Mouse (Mus musculus): ENCODE data around the gene Gm47969. TPM values are rescaled to one million over a fixed set of nuclear protein-coding genes. Genes with fewer than 3 reads are reported as not detected.
"Not testable (repeated sequence)": the region's sequence is repeated elsewhere in the genome, so short reads cannot be mapped to it uniquely, and the experiment has no call there.

The Gm47969 gene
- polyA plus RNA-seq (2016; fragmentation: Nextera tagmentation; extraction: Ambion mirVana) = not detected in 2 replicates

DNA sequence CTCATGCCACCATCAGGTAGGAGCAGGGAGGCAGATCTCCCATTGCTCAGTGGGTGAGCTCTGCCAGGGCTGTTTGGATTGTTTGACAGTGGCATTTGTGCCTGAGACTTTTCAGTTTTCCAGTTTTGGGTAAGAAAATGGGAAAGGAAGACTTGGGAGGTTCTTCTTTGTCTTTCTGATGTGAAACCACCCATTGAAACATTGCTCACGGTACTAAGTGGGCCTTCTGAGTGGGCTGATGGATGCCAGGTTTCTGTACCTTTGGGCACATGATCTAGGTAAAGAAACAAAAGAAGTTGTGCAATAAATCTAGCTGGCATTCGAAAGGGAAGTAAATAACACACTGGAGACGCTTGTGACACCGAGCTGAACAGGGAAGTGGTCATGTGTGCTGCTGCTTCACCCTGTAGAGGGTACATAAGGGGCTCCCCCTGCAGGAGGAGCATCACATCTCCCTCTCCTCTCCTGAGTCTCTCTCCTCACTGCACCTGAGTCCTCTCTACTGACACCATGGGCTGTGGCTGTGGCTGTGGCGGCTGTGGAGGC, at the start of gene Gm47969:
TSS of gene Gm47969 (plus strand) at position 51 of the 546 bp plus-strand sequence.
- WGBS = 88% methylated on average over 5 of the region's 5 CpGs
- Histone ChIP-seq H3K9me3 (no peaks in the 10 kb centered on the region), H3K27me3 (ENCODE audit: insufficient read depth, poor library complexity, severe bottlenecking) (no peaks in the 10 kb centered on the region), H3K27ac (no peak within 1 kb of the TSS), H3K4me1 (replicated peaks) (no peaks in the 10 kb centered on the region), H3K36me3 (no peaks in the 10 kb centered on the region), H3K4me3 (no peak within 1 kb of the TSS)
- no peak for DNase-seq (ENCODE audit: low spot score)

GRCm38 (mm10) chr1:83000306-83000705, 44.4 kb upstream of the Gm47969 start, which contains the start of gene Gm47959:
Gene Gm47959 (plus strand): TSS chr1:83000548.
- WGBS = 98% methylated on average over 9 of the region's 9 CpGs
- DNase-seq (ENCODE audit: low spot score); H3K27ac ChIP-seq; H3K36me3 ChIP-seq; H3K27me3 ChIP-seq (ENCODE audit: insufficient read depth, poor library complexity, severe bottlenecking); H3K4me3 ChIP-seq; H3K9me3 ChIP-seq; H3K4me1 ChIP-seq (replicated peaks): not testable (repeated sequence)

GRCm38 (mm10) chr1:83006218-83007179, 38.2 kb upstream of the Gm47969 start:
- H3K4me1 ChIP-seq (replicated peaks) = no peaks in the 10 kb centered on the region
- H3K27me3 ChIP-seq (ENCODE audit: insufficient read depth, poor library complexity, severe bottlenecking) = no peaks in the 10 kb centered on the region
- 87% methylated on average over 8 of the region's 8 CpGs for WGBS
- no peaks in the 10 kb centered on the region for H3K36me3 ChIP-seq
- H3K9me3 ChIP-seq = no peaks in the 10 kb centered on the region
- no peak overlapping the region for H3K4me3 ChIP-seq
- no peak for DNase-seq (ENCODE audit: low spot score)
- no peak overlapping the region for H3K27ac ChIP-seq

DNA sequence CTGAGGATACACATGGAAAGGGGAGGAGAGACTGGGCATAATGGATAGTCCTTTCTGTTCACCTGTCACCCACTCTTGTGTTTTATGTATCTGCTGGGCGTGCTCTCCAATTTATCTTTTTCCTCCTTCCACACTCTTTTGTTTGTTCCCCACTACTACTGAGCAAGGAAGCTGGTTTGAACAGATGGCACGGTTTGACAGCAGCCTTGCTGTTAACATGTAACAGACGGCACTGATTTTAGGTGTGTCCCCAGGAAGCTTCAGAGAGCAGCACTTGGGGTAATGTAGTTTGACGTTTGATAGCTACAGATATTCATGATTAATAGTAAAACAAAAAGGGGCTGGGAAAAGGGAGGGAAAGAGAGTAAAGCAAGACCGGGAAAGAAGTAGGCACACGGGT, 37.3 kb upstream of the Gm47969 start:
- no peak overlapping the region for H3K27ac ChIP-seq
- no peaks in the 10 kb centered on the region for H3K36me3 ChIP-seq
- DNase-seq (ENCODE audit: low spot score) = no peak
- no peaks in the 10 kb centered on the region for H3K27me3 ChIP-seq (ENCODE audit: insufficient read depth, poor library complexity, severe bottlenecking)
- H3K4me1 ChIP-seq (replicated peaks) = no peaks in the 10 kb centered on the region
- H3K9me3 ChIP-seq = no peaks in the 10 kb centered on the region
- WGBS = 80% methylated on average over 6 of the region's 6 CpGs
- H3K4me3 ChIP-seq = no peak overlapping the region

DNA sequence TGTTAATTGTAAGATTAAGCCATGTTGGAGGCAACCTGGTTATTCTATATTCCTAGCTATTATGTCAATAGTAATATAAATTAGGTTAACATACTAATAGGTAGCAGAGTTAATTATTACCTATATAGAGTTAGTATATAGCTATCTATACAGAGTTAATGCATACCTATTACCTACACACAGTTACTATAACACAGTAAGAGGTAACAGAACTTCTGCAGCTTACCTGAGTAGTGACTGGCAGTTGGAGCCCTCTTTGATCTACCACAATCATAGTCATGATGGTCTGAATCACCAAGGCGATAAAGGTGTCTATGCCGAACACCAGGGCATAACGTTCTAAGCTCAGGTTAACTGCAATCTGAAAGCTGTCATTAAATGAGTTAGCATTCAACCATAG, 30.3 kb upstream of the Gm47969 start:
- Histone ChIP-seq H3K27me3 (ENCODE audit: insufficient read depth, poor library complexity, severe bottlenecking) (no peaks in the 10 kb centered on the region), H3K36me3 (no peaks in the 10 kb centered on the region), H3K9me3 (no peaks in the 10 kb centered on the region), H3K4me3 (no peak overlapping the region), H3K4me1 (replicated peaks) (no peaks in the 10 kb centered on the region), H3K27ac (no peak overlapping the region)
- DNase-seq (ENCODE audit: low spot score) = no peak
- WGBS = 92% methylated on average over 3 of the region's 3 CpGs

- WGBS = 85% methylated on average over 10 of the region's 10 CpGs
- Histone ChIP-seq H3K4me3 (no peak overlapping the region), H3K9me3 (no peaks in the 10 kb centered on the region), H3K4me1 (replicated peaks) (no peaks in the 10 kb centered on the region), H3K27me3 (ENCODE audit: insufficient read depth, poor library complexity, severe bottlenecking) (no peaks in the 10 kb centered on the region), H3K27ac (no peak overlapping the region), H3K36me3 (no peaks in the 10 kb centered on the region)
- DNase-seq (ENCODE audit: low spot score) = no peak
Observed at GRCm38 (mm10) chr1:83015329-83015879, 29.3 kb upstream of the Gm47969 start.

- 77% methylated on average over 1 of the region's 1 CpGs for WGBS
- Histone ChIP-seq H3K27me3 (ENCODE audit: insufficient read depth, poor library complexity, severe bottlenecking) (no peaks in the 10 kb centered on the region), H3K9me3 (no peaks in the 10 kb centered on the region), H3K4me1 (replicated peaks) (no peaks in the 10 kb centered on the region), H3K36me3 (no peaks in the 10 kb centered on the region), H3K27ac (no peak overlapping the region), H3K4me3 (no peak overlapping the region)
- DNase-seq (ENCODE audit: low spot score) = no peak
Observed at GRCm38 (mm10) chr1:83016556-83016955, 28.2 kb upstream of the Gm47969 start.

DNA sequence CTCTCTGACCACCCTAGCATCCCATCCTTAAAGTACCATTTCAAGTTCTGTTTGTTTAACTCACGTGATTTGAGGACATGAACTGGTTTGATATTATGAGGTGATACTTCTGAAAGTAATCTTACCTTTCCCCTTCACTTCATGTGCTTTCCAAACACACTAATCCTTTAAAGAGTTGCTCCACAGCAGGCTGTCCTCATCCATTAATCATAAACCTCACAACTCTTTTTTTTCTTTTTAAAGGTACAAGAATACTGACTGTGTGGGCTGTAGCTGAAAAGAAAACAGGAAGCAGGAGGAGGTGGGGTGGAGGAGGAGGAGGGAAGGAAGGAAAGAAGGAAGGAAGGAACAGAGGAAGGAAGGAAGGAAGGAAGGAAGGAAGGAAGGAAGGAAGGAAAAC, 12.8 kb upstream of the Gm47969 start:
- WGBS = 68% methylated on average over 1 of the region's 1 CpGs
- no peak overlapping the region for H3K27ac ChIP-seq
- no peak overlapping the region for H3K4me3 ChIP-seq
- no peaks in the 10 kb centered on the region for H3K27me3 ChIP-seq (ENCODE audit: insufficient read depth, poor library complexity, severe bottlenecking)
- H3K36me3 ChIP-seq = no peaks in the 10 kb centered on the region
- no peaks in the 10 kb centered on the region for H3K9me3 ChIP-seq
- H3K4me1 ChIP-seq (replicated peaks) = no peaks in the 10 kb centered on the region
- no peak for DNase-seq (ENCODE audit: low spot score)

DNA sequence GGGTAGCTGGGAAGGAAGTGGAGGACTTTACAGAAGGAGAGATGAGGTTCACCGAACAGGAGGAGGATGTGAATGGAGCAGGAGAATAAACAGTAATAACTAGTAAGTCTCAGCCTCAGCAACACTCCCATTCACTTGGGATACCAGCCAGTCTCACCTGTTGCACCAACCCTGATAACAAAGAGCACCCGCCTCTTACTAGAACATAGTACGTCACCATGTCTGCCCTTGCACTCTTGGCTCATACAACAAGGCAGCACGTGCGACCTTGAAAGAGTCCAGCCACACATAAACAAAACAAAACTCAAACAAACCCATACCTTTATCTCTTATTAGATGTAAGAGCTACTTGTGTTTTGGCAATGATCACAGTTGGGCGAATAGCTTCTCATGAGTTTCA, 12.2 kb upstream of the Gm47969 start:
- 91% methylated on average over 6 of the region's 6 CpGs for WGBS
- Histone ChIP-seq H3K4me3 (no peak overlapping the region), H3K9me3 (no peaks in the 10 kb centered on the region), H3K27ac (no peak overlapping the region), H3K27me3 (ENCODE audit: insufficient read depth, poor library complexity, severe bottlenecking) (no peaks in the 10 kb centered on the region), H3K4me1 (replicated peaks) (peaks cover under 1% of the 10 kb centered on the region; the same call in 1 of the 2 replicates), H3K36me3 (no peaks in the 10 kb centered on the region)
- no peak for DNase-seq (ENCODE audit: low spot score)

DNA sequence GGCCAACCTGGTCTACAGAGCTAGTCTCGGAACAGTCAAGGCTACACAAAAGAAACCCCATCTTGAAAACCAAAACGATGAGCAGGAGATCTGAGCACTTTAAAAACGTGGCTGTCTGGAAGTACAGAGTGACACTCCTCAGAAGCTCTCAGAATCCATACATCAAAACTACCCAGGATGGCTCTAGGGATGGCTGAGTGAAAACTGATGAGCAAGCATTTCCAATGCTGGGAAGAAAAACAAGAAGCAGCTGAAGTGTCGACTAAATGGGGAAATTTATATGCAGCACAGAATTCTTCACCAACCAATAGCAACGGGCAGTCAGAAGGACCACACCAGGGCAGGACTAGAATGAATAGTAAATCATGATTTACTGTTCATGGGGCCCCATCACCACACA, 10.2 kb upstream of the Gm47969 start:
- Histone ChIP-seq H3K9me3 (no peaks in the 10 kb centered on the region), H3K4me3 (no peak overlapping the region), H3K27ac (no peak overlapping the region), H3K4me1 (replicated peaks) (peaks cover 11% of the 10 kb centered on the region), H3K36me3 (no peaks in the 10 kb centered on the region), H3K27me3 (ENCODE audit: insufficient read depth, poor library complexity, severe bottlenecking) (no peaks in the 10 kb centered on the region)
- DNase-seq (ENCODE audit: low spot score) = no peak
- 79% methylated on average over 5 of the region's 5 CpGs for WGBS

- H3K4me3 ChIP-seq = no peak overlapping the region
- no peaks in the 10 kb centered on the region for H3K27me3 ChIP-seq (ENCODE audit: insufficient read depth, poor library complexity, severe bottlenecking)
- no peak for DNase-seq (ENCODE audit: low spot score)
- H3K27ac ChIP-seq = no peak overlapping the region
- 73% methylated on average over 11 of the region's 11 CpGs for WGBS
- H3K4me1 ChIP-seq (replicated peaks) = peaks cover 11% of the 10 kb centered on the region
- H3K36me3 ChIP-seq = no peaks in the 10 kb centered on the region
- no peaks in the 10 kb centered on the region for H3K9me3 ChIP-seq
Observed at GRCm38 (mm10) chr1:83036892-83037667, 7.7 kb upstream of the Gm47969 start.

DNA sequence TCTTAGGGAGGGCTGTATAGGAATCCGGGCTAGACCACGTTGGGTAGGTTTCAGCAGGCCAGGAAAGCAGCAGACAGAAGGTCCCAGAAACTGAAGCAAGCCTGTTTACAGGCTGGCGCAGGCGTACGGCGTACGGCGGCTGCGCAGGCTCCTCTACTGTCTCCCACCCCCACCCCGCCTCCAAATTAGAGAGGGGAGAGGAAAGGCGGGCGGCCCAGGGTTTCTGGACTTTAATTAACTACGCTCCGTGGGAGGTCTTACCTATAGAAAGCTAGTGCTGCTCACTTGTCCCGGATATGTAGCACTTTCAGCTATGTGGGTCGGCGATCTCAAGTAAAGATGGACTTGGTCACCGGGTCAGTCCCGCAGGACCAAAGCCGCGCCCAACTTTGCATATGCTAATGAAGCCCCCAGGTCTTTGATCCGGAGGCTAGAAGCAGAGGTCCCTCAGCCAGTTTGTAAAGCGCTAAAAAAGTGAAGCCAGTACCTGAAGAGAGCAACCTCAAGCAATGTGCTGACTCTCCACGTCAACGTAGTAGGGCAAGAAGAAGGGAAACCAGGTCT, 6.5 kb upstream of the Gm47969 start, which contains the start of gene Slc19a3:
TSS of gene Slc19a3 (minus strand) at position 340 of the 564 bp plus-strand sequence.
- no peaks in the 10 kb centered on the region for H3K36me3 ChIP-seq
- peak within 1 kb of the TSS; percentile 62 for H3K27ac ChIP-seq
- H3K4me1 ChIP-seq (replicated peaks) = peaks cover 11% of the 10 kb centered on the region
- peak; percentile 54 for DNase-seq (ENCODE audit: low spot score)
- H3K27me3 ChIP-seq (ENCODE audit: insufficient read depth, poor library complexity, severe bottlenecking) = no peaks in the 10 kb centered on the region
- H3K9me3 ChIP-seq = no peaks in the 10 kb centered on the region
- H3K4me3 ChIP-seq = peak within 1 kb of the TSS; percentile 60
- under 1% methylated on average over 25 of the region's 25 CpGs for WGBS

Measured in hindbrain, embryonic 10.5 days (tissue).